Mouse (Mus musculus) spleen, adult 2 months (tissue): ENCODE data around the gene Pepd.

ENCODE experiments used
- CTCF ChIP-seq: fragments of 200-500 bp; IDR thresholded peaks from 2 replicates; pipeline ENCODE4 v1.5.1; 2011; ENCODE audit warnings: mild to moderate bottlenecking, inconsistent platforms; ENCODE audit not compliant: insufficient read depth, insufficient read length, insufficient replicate concordance; ENCODE audit errors: extremely low read depth
- POLR2A ChIP-seq: fragments of 200-500 bp; IDR thresholded peaks from 2 replicates; pipeline ENCODE4 v1.6.1; 2011; ENCODE audit warnings: low read depth, low read length, inconsistent platforms

DNA sequence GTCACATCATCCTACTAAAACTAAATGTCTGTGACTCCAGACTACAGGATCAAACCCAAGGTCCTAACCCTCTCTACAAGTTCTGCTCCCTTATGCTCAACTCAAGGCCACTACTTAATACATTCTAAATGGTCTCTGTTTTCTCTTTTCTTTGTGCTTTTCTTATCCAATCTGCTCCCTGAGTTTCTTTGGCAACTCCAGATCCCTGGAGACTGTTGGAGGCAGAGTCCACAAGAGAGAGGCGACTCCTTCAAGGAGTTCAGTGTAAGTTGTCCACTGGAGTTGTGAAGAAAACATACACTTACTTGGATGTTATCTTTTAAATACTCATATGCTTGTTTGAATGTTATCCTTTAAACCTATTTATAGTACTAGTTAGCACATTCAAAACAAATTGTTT lies 142.1 kb downstream of the Pepd start:
- TF ChIP-seq CTCF (no peak), POLR2A (no peak)
